Mouse (Mus musculus): Measurements from ENCODE around the gene Pum2.

- TF ChIP-seq CTCF (IDR thresholded peaks at IDR 0.05; ENCODE audit: extremely low read depth, insufficient read depth, insufficient read length, insufficient replicate concordance) (no peak), POLR2A (IDR thresholded peaks at IDR 0.05; ENCODE audit: low read depth, low read length) (no peak)
Measured at GRCm38 (mm10) chr12:8786984-8787730, 113.2 kb downstream of the Pum2 start.

All from spleen, adult 2 months (tissue).